Mouse (Mus musculus): ENCODE measurements around the gene Cemip. TPM values are rescaled to one million over a fixed set of nuclear protein-coding genes. Genes with fewer than 3 reads are reported as not detected.

Gene Cemip
- polyA plus RNA-seq, 1 experiment from 2014 or later, result 0.28 TPM

GRCm38 (mm10) chr7:83884921-83885532, 201.3 kb downstream of the Cemip start:
- peaks cover 30% of the 10 kb centered on the region for H3K4me1 ChIP-seq (ENCODE audit: control insufficient read depth, insufficient read depth, low read length)
- H3K9me3 ChIP-seq (ENCODE audit: control insufficient read depth, low read length), result 0 out of 2 replicates have a peak, but pooled peaks cover 3% of the 10 kb centered on the region
- no peak for DNase-seq
- WGBS, result 34% methylated on average over 6 of the region's 6 CpGs
- H3K4me3 ChIP-seq (replicated peaks; ENCODE audit: low read depth, low read length), result peak overlapping the region; percentile 74
- H3K9ac ChIP-seq (replicated peaks; ENCODE audit: low read length), result peak overlapping the region; percentile 91
- ATAC-seq (ENCODE audit: low FRiP score, low TSS enrichment), result no peak
- no peaks in the 10 kb centered on the region for H3K27me3 ChIP-seq (ENCODE audit: control insufficient read depth, insufficient read depth, low read length)
- H3K27ac ChIP-seq (replicated peaks; ENCODE audit: low read depth, low read length), result peak overlapping the region; percentile 93
- H3K4me2 ChIP-seq (ENCODE audit: low read length), result peak overlapping the region; percentile 90
- H3K36me3 ChIP-seq (ENCODE audit: control insufficient read depth, insufficient read depth, low read length), result peaks cover 5% of the 10 kb centered on the region; the same call in 1 of the 2 replicates

GRCm38 (mm10) chr7:83884021-83884658, 202.2 kb downstream of the Cemip start, which contains the start of the genes Tlnrd1 and Mesd:
Tlnrd1 (minus strand) TSS chr7:83884305.
Mesd (plus strand) TSS chr7:83884466.
- ATAC-seq (ENCODE audit: low FRiP score, low TSS enrichment), result peak; percentile 82
- peak within 1 kb of the TSS; percentile 90 for H3K4me2 ChIP-seq (ENCODE audit: low read length)
- DNase-seq, result peak; percentile 93
- H3K4me1 ChIP-seq (ENCODE audit: control insufficient read depth, insufficient read depth, low read length), result peaks cover 34% of the 10 kb centered on the region
- peak within 1 kb of the TSS; percentile 93 for H3K27ac ChIP-seq (replicated peaks; ENCODE audit: low read depth, low read length)
- H3K9me3 ChIP-seq (ENCODE audit: control insufficient read depth, low read length), result 0 out of 2 replicates have a peak, but pooled peaks cover 3% of the 10 kb centered on the region
- H3K27me3 ChIP-seq (ENCODE audit: control insufficient read depth, insufficient read depth, low read length), result no peaks in the 10 kb centered on the region
- WGBS, result under 1% methylated on average over 69 of the region's 69 CpGs
- peak within 1 kb of the TSS; percentile 74 for H3K4me3 ChIP-seq (replicated peaks; ENCODE audit: low read depth, low read length)
- H3K9ac ChIP-seq (replicated peaks; ENCODE audit: low read length), result peak within 1 kb of the TSS; percentile 91
- H3K36me3 ChIP-seq (ENCODE audit: control insufficient read depth, insufficient read depth, low read length), result peaks cover 5% of the 10 kb centered on the region; the same call in 1 of the 2 replicates

GRCm38 (mm10) chr7:83883276-83884020, 202.9 kb downstream of the Cemip start:
- ATAC-seq (ENCODE audit: low FRiP score, low TSS enrichment) (peak; percentile 76), DNase-seq (peak; percentile 82)
- H3K27ac ChIP-seq (replicated peaks; ENCODE audit: low read depth, low read length), result peak overlapping the region; percentile 93
- peak overlapping the region; percentile 74 for H3K4me3 ChIP-seq (replicated peaks; ENCODE audit: low read depth, low read length)
- H3K9ac ChIP-seq (replicated peaks; ENCODE audit: low read length), result peak overlapping the region; percentile 91
- H3K36me3 ChIP-seq (ENCODE audit: control insufficient read depth, insufficient read depth, low read length), result peaks cover 5% of the 10 kb centered on the region; the same call in 1 of the 2 replicates
- H3K27me3 ChIP-seq (ENCODE audit: control insufficient read depth, insufficient read depth, low read length), result no peaks in the 10 kb centered on the region
- 0 out of 2 replicates have a peak, but pooled peaks cover 3% of the 10 kb centered on the region for H3K9me3 ChIP-seq (ENCODE audit: control insufficient read depth, low read length)
- H3K4me1 ChIP-seq (ENCODE audit: control insufficient read depth, insufficient read depth, low read length), result peaks cover 41% of the 10 kb centered on the region
- WGBS, result under 1% methylated on average over 81 of the region's 91 CpGs
- H3K4me2 ChIP-seq (ENCODE audit: low read length), result peak overlapping the region; percentile 90

Other genes with a start within 250 kb of the Cemip start
- gene Tlnrd1, start 202.2 kb downstream of the Cemip start, polyA plus RNA-seq (2014; fragmentation: Nextera tagmentation; extraction: Ambion mirVana), result 9.2 and 11.1 TPM in 2 replicates
- 41.0 and 50.6 TPM in 2 replicates for gene Mesd, start 202.0 kb downstream of the Cemip start, polyA plus RNA-seq (2014; fragmentation: Nextera tagmentation; extraction: Ambion mirVana)
- 50.3 and 55.7 TPM in 2 replicates for gene Abhd17c, start 65.4 kb upstream of the Cemip start, polyA plus RNA-seq (2014; fragmentation: Nextera tagmentation; extraction: Ambion mirVana)